Mouse (Mus musculus): ENCODE data around the gene Eci3.
"Not testable (repeated sequence)": the region's sequence is repeated elsewhere in the genome, so short reads cannot be mapped to it uniquely, and the experiment has no call there.

Gene Eci3

GRCm38 (mm10) chr13:34963511-34964397 lies at the start of gene Eci3:
Eci3 (minus strand) TSS chr13:34963810.
- peak; percentile 74 for DNase-seq (ENCODE audit: low read depth, low spot score)

DNA sequence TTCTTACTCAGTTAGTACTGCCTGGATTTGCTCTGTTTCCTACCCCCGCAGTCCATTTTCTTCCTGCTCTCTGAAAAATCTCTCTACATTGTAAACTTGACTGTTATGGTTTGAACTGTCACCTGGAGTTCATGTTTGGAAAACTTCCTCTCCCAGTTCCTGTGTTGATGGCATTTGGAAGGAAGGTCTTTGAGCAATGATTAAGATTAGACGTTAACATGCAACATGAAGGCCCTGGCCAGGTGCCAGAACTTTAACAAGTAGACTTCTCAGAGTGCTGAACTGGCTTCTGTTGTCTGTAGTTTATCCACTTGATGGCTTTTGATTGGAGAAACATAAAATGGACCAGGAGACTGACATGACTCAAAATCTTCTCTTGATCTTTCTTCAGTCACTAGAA lies 32.3 kb upstream of the Eci3 start:
- no peak for DNase-seq (ENCODE audit: low read depth, low spot score)

DNA sequence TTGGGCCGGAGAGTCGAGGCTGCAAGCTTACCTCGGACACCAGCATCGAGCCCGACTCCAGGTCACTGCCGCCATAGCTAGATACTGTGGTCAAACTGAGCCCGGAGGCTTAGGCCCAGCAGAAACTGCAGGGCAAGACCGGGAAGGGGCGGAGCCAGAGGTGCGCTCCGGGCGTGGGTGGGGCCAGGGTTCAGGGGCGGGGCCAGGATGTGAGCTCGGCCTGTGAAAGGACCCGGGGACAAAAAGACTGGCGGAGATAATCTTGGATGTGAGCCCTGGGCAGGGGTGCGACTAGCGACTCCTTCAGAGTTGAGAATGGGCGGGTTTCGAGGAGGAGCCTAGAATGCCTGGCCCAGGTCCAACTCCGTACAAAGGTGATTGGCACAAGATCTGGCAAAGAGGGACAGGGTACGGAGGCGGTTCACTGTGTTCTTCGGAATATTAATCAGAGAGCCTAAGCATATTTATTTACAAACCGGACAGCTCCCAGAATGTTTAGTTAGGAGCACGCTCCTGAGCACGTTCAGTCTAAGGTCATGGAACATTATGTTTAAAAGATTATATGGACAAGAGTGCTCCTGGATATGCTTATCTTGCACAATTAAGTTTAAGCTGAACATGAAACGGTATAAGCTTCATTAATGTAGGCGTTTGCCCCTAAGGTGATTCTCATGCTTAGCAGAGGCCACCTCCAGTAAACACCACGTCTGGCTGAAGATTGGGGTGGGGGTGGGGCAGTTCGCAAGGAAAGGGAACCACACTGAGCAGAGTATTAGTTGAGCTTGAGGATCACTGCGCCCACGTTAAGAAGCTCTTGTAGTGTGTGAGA lies 30.6 kb upstream of the Eci3 start:
- DNase-seq (ENCODE audit: low read depth, low spot score), result peak; percentile 98

DNA sequence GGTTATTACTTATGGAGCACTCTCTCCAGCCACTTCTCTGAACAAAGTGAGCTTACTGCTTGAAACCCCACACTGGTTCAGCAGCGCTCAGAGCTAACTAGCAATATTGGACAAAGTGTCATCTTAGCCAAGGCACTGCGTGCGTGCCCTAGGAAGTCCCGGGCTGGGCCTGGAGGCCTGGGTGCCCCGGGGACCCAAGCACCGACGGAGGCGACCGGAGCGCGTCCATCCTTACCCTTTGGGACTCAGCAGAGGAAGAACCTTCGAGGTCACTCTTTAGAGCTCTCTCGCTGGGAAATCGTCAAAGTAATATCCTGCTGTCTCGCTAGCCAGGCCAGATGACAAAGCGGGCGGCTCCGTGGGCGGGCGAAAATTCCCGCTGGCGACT lies 30.0 kb upstream of the Eci3 start:
- DNase-seq (ENCODE audit: low read depth, low spot score), result no peak

DNA sequence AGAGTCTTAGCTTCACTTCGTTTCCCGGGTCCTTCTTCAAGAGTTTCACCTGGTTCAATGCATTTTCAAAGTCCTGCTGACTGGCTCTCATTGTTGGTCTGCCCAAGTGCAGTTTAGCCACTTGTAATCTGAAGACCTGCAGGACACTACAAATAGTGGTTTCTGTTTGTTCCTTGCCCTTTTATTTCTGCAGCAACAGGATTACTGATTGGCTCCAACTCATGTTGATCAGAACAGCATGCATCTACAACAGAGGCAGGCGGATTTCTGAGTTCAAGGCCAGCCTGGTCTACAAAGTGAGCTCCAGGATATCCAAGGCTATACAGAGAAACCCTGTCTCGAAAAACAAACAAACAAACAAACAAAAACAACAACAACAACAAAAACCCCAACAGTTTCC lies 29.5 kb upstream of the Eci3 start:
- DNase-seq (ENCODE audit: low read depth, low spot score), result no peak

- DNase-seq (ENCODE audit: low read depth, low spot score), result no peak
These were observed 28.1 kb upstream of the Eci3 start for GRCm38 (mm10) chr13:34991581-34992273.

DNA sequence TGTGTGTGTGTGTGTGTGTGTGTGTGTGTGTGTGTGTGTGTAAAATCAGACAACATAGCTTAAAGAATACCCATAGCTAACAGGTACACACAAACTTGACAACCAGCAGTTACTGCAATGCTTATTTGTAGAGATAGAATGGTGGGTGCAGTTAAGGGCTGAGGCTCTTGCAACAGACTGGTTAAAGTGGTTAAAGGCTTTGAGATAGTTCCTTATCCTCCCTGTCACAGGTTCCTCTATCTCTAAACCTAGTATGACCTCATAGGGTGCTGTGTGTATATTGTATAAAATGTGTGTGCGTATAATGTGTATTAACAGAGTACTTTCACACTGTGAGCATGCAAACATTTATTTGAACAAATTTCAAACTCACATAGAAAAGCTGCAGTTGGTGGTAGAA lies 19.9 kb upstream of the Eci3 start:
- DNase-seq (ENCODE audit: low read depth, low spot score), result not testable (repeated sequence)

- DNase-seq (ENCODE audit: low read depth, low spot score), result peak; percentile 61
These were observed 15.0 kb upstream of the Eci3 start for GRCm38 (mm10) chr13:34978635-34979034.

DNA sequence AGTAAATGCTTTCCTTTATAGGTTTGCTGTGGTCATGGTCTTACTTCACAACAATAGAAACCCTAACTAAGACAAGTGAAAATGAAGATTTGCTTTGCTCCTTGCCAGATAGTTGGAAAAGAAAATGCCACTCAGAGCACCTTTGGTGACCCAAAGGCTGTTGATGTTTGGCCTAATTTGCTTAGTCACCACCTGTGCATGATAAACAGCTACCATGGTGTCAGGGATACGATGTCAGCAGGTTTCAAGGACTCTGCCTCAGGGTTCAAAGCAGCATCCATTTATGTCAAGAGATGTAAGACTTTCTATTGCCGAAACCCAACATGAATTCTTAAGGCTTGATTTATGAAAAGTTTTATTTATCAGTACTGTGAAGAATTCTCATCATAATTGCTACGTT lies 13.8 kb upstream of the Eci3 start:
- no peak for DNase-seq (ENCODE audit: low read depth, low spot score)

GRCm38 (mm10) chr13:34976116-34976515 lies 12.5 kb upstream of the Eci3 start:
- DNase-seq (ENCODE audit: low read depth, low spot score), result no peak

GRCm38 (mm10) chr13:34973770-34974169 lies 10.2 kb upstream of the Eci3 start:
- DNase-seq (ENCODE audit: low read depth, low spot score), result peak; percentile 62

- DNase-seq (ENCODE audit: low read depth, low spot score), result peak; percentile 74
These were observed 9.5 kb upstream of the Eci3 start for GRCm38 (mm10) chr13:34973149-34973548.

- not testable (repeated sequence) for DNase-seq (ENCODE audit: low read depth, low spot score)
These were observed 8.8 kb upstream of the Eci3 start for GRCm38 (mm10) chr13:34972456-34972855.

DNA sequence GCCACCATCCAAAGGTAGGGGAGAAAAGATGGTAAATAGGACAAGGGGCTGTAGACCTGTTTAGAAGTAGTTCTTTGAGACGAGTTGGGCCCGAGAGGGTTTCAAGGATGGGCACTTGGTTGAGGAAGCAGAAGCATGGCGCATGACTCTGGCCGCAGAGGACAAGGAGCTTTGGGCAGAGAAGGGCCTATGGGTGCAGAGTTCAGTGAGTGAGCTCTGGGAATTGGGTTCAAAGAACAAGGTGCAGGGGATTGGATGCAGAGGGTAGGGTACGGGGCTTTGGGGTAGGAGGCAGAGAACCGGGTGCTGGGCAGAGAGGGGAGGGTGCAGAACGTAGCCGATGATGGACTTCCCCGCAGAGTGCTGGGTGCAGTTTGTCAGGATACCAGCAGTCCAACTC lies 2.0 kb upstream of the Eci3 start:
- not testable (repeated sequence) for DNase-seq (ENCODE audit: low read depth, low spot score)

- DNase-seq (ENCODE audit: low read depth, low spot score), result peak; percentile 82
These were observed 1.3 kb upstream of the Eci3 start for GRCm38 (mm10) chr13:34964866-34965265.

- no peak for DNase-seq (ENCODE audit: low read depth, low spot score)
These were observed 809 bp upstream of the Eci3 start for GRCm38 (mm10) chr13:34964419-34964818.

- DNase-seq (ENCODE audit: low read depth, low spot score), result peak; percentile 61
These were observed 2.4 kb downstream of the Eci3 start for GRCm38 (mm10) chr13:34960996-34961770.

DNA sequence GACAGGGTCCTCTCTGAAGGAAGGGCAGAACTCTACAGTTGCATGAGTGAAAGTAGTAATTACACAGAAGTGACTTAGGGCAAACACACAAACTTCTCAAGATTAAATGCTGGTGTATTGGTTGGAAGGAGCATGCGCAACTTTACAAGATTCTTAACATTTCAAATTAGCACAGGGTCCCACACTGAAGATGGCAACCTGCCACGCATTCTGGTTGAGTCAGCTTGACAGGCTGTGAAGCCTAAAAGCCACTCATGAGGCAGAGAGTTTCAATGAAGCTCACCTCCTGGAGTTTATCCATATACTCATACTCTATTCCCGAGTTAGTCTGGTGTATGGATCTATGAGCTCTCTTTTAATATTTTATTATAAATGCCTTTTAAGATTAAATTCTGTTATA lies 5.5 kb downstream of the Eci3 start:
- DNase-seq (ENCODE audit: low read depth, low spot score), result not testable (repeated sequence)

DNA sequence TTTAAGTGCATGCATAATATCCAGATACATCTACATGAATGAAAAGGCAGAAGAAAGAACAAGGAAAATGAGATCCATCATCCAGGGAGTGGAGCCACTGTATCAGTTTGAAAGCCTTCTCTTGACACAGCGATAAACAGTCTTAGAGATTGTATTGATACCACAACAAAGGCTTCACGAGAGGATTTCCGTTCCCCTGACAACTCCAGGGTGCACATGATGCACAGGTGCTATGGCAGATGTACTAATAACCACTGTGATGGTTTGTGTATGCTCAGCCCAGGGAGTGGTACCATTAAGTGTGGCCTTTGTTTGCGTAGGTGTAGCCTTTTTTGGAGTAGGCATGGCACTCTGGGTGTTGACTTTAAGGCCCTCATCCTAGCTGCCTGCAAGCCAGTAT lies 6.7 kb downstream of the Eci3 start:
- DNase-seq (ENCODE audit: low read depth, low spot score), result no peak

GRCm38 (mm10) chr13:34951437-34951836 lies 12.2 kb downstream of the Eci3 start:
- DNase-seq (ENCODE audit: low read depth, low spot score), result not testable (repeated sequence)

- DNase-seq (ENCODE audit: low read depth, low spot score), result no peak
These were observed 21.2 kb downstream of the Eci3 start for GRCm38 (mm10) chr13:34942370-34942769.
